Mouse (Mus musculus) large intestine, adult 2 months (tissue): ENCODE results near the gene Slc13a4. TPM values are rescaled to one million over a fixed set of nuclear protein-coding genes. Genes with fewer than 3 reads are reported as not detected.

ENCODE experiments used
- DNase-seq: peaks from one replicate; pipeline ENCODE4 v3.0.0-alpha.2; 2012; ENCODE audit warnings: low read depth, low spot score
- WGBS: fragments of 180-500 bp; shearing (Covaris S2); methylation state at CpG from one replicate; pipeline ENCODE4 v1.1.7; 2018; 5-methylcytosine and 5-hydroxymethylcytosine counted together
- polyA plus RNA-seq: library from polyadenylated mRNA; depleted of rRNA; stranded (reverse); fragments of >200 nt; gene quantifications from 2 replicates; pipeline ENCODE4 v1.2.3, GENCODE M21; 2012

Gene Slc13a4
- polyA plus RNA-seq, 1 experiment: 0.07 TPM

DNA sequence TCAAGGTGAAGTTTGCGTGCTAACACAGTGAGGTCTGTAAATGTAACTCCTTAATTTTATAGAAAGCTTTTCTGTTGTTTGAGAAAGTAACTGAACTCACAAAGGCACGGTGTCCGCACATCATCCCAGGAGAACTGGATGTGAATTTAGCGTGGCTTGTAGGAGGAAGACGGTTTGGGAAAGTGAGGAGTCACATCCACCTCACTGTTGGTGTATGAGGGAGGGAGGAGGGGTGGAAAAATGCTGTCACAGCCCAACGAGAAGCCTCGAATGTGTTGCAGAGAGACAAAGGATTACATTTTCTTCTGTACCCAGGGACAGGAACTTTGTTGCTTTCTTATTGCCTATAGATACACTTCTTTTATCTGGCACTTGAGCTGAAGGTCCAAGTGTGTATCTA lies 47.4 kb downstream of the Slc13a4 start:
- no peak for DNase-seq
- WGBS: 79% methylated on average over 7 of the region's 7 CpGs

DNA sequence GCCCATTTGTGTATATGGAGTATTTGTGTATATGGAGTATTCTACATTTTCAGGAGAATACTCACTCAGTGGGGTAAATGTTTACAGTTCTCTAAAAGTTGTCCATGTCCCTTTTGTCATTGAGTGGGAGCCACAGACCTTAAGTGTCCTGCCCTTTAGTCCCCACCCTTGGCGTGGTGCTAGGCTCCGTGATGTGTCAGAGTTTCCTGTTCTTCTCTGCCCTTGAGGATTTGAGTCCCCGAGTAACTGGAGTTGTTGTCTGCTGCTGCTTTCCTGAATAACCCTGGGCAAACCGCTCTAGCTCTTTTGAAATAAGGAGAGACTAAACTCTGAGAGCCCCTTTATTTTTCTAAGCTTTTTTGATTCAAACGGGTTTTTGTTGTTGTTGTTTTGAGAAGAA lies 48.4 kb downstream of the Slc13a4 start:
- no peak for DNase-seq
- WGBS: 63% methylated on average over 5 of the region's 5 CpGs

DNA sequence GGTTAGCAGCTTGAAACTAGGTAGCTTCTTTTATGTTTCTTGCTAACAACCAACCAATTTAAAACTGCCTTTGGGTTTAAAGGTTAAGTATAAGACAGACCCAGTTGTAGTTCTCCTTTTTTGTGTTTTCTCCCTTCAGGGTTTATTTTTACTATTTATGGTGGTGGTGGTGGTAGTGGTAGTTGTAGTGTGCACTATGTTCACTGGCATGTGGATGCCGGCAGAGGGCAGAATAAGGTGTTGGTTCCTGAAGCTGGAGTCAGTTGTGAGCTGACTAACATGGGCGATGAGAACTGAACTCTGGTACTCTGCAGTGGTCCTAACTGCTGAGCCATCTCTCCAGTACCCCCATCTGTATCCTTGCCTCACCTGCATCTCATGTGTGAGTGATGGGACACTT lies 49.0 kb downstream of the Slc13a4 start:
- 89% methylated on average over 2 of the region's 2 CpGs for WGBS
- no peak for DNase-seq

DNA sequence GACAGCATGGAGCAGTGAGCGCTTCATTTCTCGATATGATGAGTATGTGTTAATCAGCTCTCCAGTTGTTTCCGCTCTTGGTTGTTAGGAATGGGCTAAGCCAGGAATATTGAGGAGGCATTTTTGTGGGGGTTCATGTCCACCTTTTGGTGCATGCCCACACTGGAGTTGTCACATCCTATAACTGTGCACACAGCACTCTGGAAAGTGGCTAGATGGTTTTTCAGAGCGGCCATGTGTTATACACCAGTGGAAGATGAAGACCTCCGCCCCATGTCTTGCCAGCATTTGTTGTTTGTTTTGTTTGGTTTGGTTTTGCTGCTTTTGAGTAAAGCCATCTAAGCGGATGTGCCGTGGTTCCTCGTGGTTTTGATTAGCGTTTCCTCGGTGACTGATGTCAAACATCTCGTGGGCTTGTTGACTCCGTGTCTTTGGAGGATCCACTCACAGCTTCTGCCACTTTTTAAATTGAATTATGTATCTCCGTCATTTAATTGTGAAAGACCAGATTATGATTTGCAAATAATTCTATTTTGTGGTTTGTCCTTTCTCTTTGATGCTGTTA lies 50.2 kb downstream of the Slc13a4 start:
- 90% methylated on average over 13 of the region's 13 CpGs for WGBS
- DNase-seq: no peak

DNA sequence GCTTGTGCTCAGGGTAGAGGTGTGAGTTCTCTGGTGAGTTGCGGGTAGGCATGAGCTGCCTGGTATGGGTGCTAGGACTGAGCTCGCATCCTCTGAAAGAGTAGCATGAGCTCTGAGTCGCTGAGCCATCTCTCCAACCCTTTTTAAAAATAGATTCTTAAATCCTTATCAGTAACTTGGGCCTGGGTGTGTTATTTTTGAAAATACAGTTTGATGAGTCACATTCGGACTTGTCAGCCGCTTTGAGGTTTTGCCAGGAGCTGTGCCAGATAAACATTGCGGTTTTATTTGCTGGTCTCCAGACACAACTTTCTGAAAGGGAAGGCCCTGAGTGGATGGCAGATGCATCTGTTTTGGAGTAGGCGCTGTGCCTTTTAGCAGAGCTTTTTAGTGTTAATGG lies 51.2 kb downstream of the Slc13a4 start:
- DNase-seq: no peak

DNA sequence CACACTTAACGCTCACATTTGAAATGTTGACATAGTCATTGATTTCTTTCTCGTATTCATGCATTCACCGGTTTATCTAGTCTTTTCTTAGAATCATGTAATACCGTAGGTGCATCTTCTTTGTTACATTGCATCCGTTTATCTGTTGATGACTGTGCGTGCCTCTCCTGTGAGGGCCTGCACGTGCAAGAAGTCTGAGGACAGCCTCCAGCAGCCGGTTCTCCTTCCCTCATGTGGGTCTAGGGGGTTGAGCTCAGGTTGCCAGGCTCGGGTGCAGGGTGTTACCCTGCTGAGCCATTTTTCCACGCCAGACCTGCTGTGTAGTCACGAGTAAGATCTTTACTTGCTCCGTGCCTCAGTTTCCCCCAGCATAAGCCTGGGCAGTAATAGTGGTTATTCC lies 52.9 kb downstream of the Slc13a4 start:
- DNase-seq: no peak
- 85% methylated on average over 12 of the region's 12 CpGs for WGBS

More for the DNA sequence above, 51.2 kb downstream of the Slc13a4 start:
- 24% methylated on average over 7 of the region's 7 CpGs for WGBS

DNA sequence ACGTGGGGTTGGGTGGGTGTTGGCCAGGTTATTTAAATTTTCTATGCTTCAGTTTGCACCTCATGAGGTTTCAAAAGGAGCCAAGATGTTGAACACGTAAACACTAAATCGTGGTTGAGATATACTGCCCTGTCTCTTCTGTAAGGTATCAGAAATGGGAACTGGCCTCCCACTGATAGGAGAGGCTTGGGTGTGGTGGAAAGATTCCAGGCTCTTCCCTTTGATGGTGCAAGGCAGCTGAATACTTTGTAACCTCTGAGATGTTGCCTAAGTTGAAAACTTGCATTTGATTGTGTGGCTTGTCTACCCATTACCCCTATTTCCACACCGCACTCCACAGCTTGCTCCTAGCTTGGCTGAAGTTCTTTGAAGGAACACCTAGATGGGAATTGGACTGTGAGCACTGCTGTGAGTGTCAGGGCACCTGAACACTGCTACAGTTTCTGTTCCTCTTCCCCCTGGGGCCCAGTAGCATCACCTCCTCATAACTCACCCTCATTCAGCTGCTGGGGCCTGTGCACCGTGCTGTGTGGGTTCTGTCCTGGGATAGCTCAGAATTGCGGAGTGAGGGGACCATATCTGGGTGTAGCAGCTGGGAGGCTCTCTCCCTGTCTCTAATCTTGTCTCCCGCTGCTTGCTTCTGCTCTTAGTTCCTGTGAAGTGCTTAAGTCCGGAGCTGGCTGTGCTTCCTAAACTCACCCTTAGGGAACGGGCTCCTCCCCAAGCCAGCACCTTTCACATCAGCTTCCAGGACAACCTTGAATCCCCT lies 53.6 kb downstream of the Slc13a4 start:
- DNase-seq: no peak
- WGBS: 67% methylated on average over 9 of the region's 9 CpGs

DNA sequence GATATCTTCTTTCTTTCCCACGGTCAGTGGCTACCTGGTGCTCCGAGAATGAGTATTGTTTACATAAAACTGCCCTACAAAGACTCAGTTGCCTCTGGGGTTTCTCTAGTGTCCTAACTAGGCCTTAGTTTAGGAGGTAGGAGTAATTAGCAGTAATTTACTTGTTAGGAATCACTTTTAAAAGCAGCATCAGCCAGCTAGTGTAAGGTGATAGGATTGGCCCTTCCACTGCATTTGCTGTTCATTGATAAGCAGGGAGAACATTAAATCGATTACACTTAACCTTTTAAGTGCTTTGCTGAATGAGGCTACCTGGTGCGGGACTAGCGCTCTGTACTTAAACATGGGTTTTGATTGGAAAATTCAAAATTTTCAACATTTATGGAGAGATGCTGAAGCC lies 54.5 kb downstream of the Slc13a4 start:
- WGBS: 50% methylated on average over 5 of the region's 5 CpGs
- DNase-seq: no peak

DNA sequence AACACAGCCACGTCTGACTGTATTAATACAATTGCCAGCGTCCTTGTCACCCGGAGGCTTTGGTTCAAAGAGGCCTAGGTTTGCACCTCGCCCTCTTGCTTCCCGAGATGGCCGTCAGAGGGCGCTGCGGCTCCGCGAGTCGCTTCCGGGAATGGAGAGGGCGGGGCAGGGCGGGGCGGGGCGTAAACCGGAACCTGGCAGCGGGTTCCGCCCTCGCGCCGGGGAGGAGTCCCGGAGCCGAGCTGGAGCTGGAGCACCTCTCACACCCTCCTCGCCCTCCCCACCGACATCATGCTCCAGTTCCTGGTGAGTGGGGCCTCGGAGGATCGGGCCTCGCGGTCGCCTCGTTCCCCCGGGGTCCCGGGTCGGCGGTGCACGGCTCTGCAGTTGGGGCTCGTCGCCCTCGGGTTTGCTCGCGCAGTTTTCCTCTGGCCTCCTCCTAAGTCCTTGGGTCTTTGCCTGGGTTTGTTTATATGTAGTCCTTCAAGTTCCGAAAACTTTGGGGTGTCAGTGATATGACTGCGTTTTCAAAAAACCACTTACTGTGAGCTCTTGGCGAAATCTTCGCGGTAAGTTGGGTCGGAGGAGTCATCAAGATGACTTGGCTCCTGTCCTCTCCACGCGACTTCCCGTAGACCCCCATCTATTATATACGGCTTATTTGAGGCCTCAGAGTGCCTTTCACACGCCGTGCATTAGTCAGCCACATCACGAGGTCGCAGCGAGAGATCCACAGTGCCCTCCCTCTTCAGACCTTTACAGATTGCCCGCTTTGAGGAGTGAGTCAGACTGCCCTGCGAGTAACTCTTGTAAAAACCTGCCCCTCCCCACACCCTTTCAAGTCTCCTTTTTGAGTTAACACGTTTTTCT lies 55.2 kb downstream of the Slc13a4 start:
- under 1% methylated on average over 60 of the region's 60 CpGs for WGBS
- DNase-seq: peak; percentile 55

DNA sequence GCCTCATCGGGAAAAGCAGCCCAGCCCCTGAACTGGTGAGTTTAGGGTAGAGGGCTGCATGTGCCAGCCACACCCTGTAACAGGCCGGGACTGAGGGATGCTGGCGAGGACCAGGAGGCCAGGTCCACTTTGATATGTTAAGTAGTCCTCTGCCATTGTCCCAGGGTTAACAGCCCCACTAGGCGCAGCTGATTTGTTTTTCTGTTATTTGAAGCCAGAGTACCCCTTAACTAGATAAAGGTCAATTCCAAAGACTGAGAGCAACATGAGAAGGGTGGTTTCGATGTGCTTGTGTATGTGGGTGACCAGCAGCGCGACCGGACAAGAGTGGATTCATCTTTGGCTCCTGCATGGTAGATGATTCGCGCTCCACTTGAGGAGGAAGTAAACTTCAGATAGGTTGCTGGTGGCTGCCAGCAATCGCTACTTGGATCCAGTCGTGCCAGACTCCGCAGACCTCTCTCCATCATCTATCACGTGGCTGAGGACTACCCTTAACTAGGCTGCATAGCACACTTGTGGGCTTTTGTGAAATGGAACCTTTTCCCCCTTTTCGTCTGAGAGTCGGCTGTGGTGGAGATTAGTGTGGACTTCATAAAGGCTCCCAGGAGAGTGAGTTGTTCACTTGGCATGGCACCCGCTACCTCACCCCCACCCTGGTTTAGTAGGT lies 56.0 kb downstream of the Slc13a4 start:
- 72% methylated on average over 17 of the region's 17 CpGs for WGBS
- DNase-seq: no peak

DNA sequence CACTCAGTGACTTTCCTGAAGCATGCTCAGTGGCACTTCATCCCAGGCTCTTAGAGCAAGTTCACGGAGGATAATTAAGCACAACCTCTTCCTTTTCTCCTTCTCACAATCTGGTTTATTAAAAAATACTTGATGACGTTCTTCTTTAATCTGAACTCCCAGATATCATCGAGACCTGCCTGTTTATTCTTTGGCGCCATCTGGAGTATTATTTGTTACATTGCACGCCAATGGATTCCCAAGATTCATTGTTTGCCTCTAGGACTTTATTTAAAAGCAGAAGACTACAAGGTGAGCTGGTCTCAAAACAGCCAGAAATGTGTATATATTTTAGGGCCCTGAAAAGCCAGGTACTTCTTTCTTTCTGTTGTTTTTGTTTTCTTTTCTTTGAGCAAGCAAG lies 62.8 kb downstream of the Slc13a4 start:
- no peak for DNase-seq

DNA sequence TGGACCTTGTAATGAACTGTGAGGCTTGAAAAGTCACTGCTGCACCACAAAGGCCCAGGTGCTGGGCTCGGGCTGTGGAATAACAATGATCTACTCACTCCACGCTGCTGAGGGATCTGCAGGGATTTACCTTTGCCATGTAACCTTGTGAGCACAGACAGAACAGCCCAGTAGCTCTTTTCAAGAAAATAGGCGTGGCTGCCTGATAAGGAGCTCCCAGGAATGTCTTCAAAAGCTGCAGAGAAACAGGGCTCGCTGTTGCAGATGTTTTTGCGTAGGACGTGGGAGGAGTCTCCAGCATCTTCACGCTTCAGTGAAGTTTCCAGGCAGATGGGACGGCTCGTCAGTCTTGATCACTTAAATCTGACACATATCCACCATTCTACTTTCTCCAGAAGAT lies 63.9 kb downstream of the Slc13a4 start:
- 79% methylated on average over 9 of the region's 9 CpGs for WGBS
- DNase-seq: no peak

More for the DNA sequence above, 62.8 kb downstream of the Slc13a4 start:
- 46% methylated on average over 5 of the region's 5 CpGs for WGBS

DNA sequence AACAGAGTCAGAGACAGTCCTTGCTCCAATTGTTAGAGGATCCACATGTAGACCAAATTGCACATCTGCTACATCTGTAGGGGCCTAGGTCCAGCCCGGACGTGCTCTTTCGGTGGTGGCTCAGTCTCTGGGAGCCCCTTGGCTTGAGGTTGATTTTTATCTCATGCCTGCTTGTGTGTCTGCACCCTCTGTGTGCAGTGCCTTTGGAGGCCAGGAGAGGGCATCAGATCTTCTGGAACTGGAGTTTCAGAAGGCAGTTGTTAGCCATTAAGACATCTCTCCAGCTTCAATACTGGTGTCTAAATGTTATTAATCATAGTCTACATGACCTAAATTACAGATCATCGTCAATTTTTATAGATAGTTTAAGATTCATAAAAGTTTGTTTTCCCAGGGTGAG lies 64.7 kb downstream of the Slc13a4 start:
- DNase-seq: no peak
- 96% methylated on average over 4 of the region's 4 CpGs for WGBS

DNA sequence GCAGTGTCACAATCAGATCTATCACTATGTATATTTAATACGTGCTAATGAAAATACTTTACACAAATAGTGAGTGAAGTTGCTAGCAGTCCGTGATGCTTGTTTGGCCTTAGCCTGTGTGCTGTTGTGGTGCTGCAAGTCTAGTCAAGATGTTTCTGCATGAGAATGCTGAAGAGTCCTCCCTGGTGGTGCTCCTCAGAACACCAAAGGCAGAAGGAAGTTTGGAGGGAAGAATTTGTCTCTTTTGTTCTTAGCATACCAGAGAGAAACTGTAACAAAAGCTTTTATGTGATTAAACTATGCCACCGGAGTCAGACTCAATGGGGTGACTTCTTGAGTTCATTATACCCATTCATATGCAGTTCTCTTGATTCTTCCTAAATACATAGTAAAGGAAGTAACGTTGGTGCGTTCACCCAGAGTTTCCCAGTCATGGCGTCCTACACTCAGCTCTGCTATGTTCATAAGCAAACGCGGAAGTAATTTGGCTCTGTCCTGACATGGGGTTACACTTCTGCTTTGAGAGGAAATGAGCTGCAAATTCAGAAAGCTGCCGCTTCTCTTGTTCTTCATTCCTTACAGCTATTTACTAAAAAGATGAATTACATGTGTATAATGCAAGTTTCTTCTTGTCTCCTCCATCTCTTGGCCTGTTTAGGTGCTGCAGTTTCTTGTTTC lies 71.7 kb downstream of the Slc13a4 start:
- WGBS: 88% methylated on average over 9 of the region's 9 CpGs
- DNase-seq: no peak

DNA sequence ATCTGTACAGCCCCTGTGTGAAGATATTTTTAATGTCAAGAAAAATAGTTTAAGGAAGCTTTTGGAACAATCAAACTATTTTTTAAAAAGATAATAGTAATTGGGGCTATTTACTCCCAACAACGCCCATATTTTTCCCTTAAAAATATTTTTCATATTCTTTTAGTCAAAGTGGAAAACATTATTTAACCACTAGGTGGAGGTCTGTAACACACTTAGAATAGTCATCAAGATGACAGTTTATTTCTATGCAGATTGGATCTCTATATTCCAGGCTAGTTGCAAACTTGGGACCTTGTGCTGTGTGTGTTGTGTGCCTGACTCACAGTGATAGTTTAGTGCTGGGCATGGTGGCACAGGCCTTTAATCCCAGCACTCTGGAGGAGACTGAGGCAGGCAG lies 78.5 kb downstream of the Slc13a4 start:
- 86% methylated on average over 1 of the region's 1 CpGs for WGBS
- DNase-seq: no peak

DNA sequence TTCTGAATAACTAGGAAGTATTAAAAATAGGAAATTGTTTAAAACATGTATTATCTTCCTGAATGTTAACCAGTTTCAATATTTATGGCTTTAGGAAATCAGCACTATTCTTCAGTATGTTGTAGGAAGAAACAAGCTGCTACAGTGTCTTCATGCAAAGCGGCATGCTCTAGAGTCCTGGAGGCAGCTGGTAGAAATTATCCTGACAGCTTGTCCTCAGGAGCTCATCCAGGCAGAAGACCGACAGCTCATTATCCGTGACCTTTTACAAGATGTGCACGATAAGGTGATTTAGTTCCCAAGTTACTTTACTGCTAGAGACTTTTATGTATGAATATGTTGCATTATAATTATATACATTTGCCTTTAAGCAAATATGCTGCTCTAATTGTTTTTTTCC lies 82.2 kb downstream of the Slc13a4 start:
- 91% methylated on average over 4 of the region's 4 CpGs for WGBS
- DNase-seq: no peak
